Mouse (Mus musculus) forebrain, embryonic 10.5 days (tissue): ENCODE results near the gene Myo3b. TPM values are rescaled to one million over a fixed set of nuclear protein-coding genes. Genes with fewer than 3 reads are reported as not detected.

Source experiments
- DNase-seq: peaks from one replicate; pipeline ENCODE4 v3.0.0-alpha.2; 2017; ENCODE audit warnings: low spot score; ENCODE audit errors: extremely low spot score
- H3K27ac ChIP-seq: fragments of 300-500 bp; sonication (generic); 2 replicates; pipeline ENCODE4 v1.5.1; 2016; ENCODE audit warnings: mild to moderate bottlenecking
- H3K27me3 ChIP-seq: fragments of 300-500 bp; sonication (generic); 2 replicates; pipeline ENCODE4 v1.6.1; 2016; ENCODE audit warnings: mild to moderate bottlenecking; ENCODE audit not compliant: poor library complexity, severe bottlenecking
- H3K36me3 ChIP-seq: fragments of 300-500 bp; sonication (generic); replicated peaks from 2 replicates; pipeline ENCODE4 v1.6.1; 2016; ENCODE audit warnings: mild to moderate bottlenecking, moderate library complexity
- H3K4me1 ChIP-seq: fragments of 300-500 bp; sonication (generic); 2 replicates; pipeline ENCODE4 v1.6.1; 2016
- H3K4me3 ChIP-seq: fragments of 300-500 bp; sonication (generic); 2 replicates; pipeline ENCODE4 v1.5.1; 2016; ENCODE audit warnings: mild to moderate bottlenecking, moderate library complexity
- H3K9me3 ChIP-seq: fragments of 300-500 bp; sonication (generic); 2 replicates; pipeline ENCODE4 v1.6.1; 2016; ENCODE audit warnings: mild to moderate bottlenecking, moderate library complexity
- WGBS: fragments of 180-500 bp; shearing (Covaris S2); methylation state at CpG from one replicate; pipeline ENCODE4 v1.1.7; 2016; 5-methylcytosine and 5-hydroxymethylcytosine counted together
- polyA plus RNA-seq: library from polyadenylated mRNA; unstranded; fragments of >200 nt; fragmentation: Nextera tagmentation; extraction: Ambion mirVana; gene quantifications from 2 replicates; pipeline ENCODE4 v1.2.1, GENCODE M21; 2016

Gene Myo3b
- polyA plus RNA-seq, 1 experiment from 2014 or later: not detected

DNA sequence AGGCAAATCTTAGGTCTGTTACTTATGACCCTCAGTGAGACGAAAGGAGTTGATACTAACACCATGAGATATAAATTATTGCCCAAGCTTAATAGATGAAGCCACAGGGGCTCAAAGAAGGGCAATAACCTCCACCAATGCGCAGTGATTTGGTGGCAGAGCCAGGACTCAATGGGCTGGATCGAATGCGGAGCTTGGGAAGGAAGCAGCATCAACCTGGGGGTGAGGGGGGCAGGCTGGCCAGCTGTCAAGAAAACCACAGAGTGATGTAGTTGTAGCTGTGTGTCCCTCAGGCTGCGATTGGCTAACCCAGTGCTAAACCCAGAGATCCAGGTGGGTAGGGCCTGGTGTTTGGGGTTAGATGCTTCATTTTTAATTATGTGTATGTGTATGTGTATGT is 4.0 kb upstream of the Myo3b start:
- H3K36me3 ChIP-seq: no peaks in the 10 kb centered on the region
- no peak for DNase-seq
- no peak overlapping the region for H3K4me3 ChIP-seq
- peaks cover 6% of the 10 kb centered on the region for H3K9me3 ChIP-seq
- H3K27me3 ChIP-seq: peaks cover 17% of the 10 kb centered on the region
- WGBS: 58% methylated on average over 5 of the region's 5 CpGs
- H3K4me1 ChIP-seq: peaks cover 25% of the 10 kb centered on the region
- no peak overlapping the region for H3K27ac ChIP-seq

DNA sequence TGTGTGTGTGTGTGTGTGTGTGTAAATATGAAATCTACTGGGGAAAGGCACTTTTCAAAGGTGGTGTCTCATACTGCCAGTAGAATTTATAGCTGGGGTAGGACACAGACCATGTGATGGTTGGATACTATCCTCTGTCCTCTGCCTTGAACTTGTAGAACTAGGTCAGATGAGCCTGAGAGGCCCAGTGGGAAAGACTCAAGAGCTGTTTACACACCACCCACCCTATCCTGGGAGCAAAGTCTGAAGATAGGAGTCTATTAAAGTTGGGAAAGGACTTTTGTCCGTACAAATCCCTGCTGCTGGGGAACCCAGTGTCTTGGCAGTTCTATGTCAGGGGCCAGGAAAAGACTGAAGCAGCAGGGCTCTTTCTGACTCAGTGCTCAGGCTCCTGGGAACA is 3.6 kb upstream of the Myo3b start:
- no peak overlapping the region for H3K27ac ChIP-seq
- H3K4me1 ChIP-seq: peaks cover 25% of the 10 kb centered on the region
- no peak overlapping the region for H3K4me3 ChIP-seq
- H3K27me3 ChIP-seq: peaks cover 17% of the 10 kb centered on the region
- H3K36me3 ChIP-seq: no peaks in the 10 kb centered on the region
- peaks cover 2% of the 10 kb centered on the region for H3K9me3 ChIP-seq
- WGBS: 45% methylated on average over 1 of the region's 1 CpGs
- no peak for DNase-seq

DNA sequence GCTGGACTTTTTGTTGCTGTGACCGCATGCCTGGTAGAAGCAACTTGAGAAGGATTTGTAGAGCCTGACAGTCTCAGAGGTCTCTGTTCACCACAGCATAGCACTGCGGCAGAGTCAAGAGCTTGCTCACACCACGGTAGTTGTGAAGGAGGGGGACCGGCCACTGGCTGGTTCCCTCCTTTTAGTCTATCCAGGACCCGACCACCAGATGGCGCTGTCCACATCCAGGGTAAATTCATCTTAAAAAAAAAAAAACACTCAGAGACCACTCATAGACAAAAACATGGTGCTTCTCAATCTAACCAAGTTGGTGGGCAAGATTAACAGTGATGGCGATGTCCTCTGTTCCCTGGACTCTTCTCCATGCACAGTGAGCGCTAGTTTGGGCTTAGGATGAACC is 1.7 kb upstream of the Myo3b start:
- H3K4me1 ChIP-seq: peaks cover 25% of the 10 kb centered on the region
- WGBS: 76% methylated on average over 8 of the region's 8 CpGs
- no peaks in the 10 kb centered on the region for H3K36me3 ChIP-seq
- no peak overlapping the region for H3K4me3 ChIP-seq
- no peak for DNase-seq
- H3K27ac ChIP-seq: no peak overlapping the region
- H3K27me3 ChIP-seq: peaks cover 17% of the 10 kb centered on the region
- no peaks in the 10 kb centered on the region for H3K9me3 ChIP-seq

DNA sequence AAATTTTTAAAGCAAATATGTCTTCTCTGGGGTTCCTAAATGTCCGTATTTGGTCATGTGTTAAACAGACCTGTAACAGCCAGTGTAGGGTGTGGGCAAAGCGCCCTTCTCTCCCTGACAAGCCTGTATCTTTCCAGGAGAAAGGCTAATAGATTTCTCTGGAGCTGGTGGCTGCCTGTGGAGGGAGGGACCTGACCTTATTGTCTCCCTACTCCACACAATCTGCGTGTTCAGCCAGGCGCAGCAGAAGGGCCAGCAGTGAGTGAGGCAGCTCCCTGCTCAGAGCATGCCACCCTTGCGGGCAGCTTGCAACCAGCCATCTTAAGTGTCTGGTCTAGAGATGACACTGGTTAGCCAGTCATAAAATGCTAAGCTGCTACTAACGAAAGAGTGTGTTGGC is 5.5 kb downstream of the Myo3b start:
- Histone ChIP-seq H3K4me1 (peaks cover 7% of the 10 kb centered on the region), H3K4me3 (no peak overlapping the region), H3K27me3 (no peaks in the 10 kb centered on the region), H3K36me3 (no peaks in the 10 kb centered on the region), H3K9me3 (no peaks in the 10 kb centered on the region), H3K27ac (no peak overlapping the region)
- no peak for DNase-seq
- WGBS: 38% methylated on average over 6 of the region's 6 CpGs

DNA sequence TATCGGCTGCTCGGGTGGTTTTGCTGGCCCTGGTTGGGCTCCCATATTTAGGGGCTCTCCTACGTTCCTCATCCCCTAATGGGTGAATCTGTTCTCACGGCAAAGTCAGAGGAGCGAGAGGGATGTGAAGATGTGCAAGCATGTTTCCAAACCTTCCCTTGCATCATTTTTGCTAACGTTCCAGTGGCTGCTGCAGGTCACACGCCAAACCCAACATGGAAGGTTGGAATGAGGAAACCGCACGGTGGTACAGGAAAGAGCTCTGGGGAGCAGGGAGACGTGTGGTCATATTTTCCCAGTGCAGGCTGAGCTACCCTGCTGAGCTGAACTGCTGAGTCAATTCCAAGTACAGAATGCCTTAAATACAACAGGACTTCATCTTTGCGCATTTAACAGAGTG is 8.9 kb downstream of the Myo3b start:
- no peaks in the 10 kb centered on the region for H3K36me3 ChIP-seq
- H3K4me3 ChIP-seq: no peak overlapping the region
- no peaks in the 10 kb centered on the region for H3K27me3 ChIP-seq
- WGBS: 92% methylated on average over 11 of the region's 11 CpGs
- DNase-seq: no peak
- no peak overlapping the region for H3K27ac ChIP-seq
- H3K9me3 ChIP-seq: no peaks in the 10 kb centered on the region
- peaks cover 7% of the 10 kb centered on the region for H3K4me1 ChIP-seq

DNA sequence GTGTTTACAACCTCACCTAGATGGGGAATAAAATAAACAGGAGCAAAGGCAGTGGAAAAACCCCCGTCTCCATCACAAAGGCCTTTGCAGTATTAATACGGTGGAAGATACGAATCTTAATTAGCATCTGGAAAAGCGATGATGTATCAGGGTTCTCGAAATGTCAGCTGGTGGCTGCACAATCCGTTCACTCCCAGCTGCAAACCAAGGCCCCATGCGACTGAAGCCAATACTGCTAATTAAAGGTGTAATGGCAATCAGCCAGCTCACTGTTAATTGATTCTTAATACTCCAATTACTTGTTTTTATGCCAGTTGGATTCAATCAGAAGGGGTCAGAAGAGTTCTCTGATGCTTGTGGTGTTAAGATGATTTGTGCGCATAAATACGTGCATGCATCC is 14.9 kb downstream of the Myo3b start:
- no peak for DNase-seq
- Histone ChIP-seq H3K9me3 (no peaks in the 10 kb centered on the region), H3K36me3 (no peaks in the 10 kb centered on the region), H3K4me3 (no peak overlapping the region), H3K27me3 (no peaks in the 10 kb centered on the region), H3K27ac (no peak overlapping the region), H3K4me1 (peaks cover 17% of the 10 kb centered on the region)
- 84% methylated on average over 9 of the region's 9 CpGs for WGBS

DNA sequence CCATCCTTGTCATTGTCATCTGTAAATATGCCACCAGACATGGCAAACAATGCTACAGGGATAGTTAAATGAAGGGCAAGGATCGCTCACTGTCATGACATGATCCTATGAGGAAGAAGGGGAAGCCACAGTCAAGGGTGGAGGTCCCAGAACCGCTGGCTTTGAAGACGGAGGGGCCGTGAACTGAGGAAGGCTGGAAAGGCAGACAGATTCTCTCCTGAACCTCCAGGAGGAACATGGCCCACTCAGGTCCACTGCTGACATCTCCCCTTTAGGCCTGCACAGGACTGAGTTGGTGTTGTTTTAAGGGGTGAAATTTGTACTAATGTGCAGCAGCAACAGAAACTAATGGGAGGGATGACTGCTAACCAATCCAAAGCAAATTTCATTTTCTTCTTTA is 19.3 kb downstream of the Myo3b start:
- H3K9me3 ChIP-seq: no peaks in the 10 kb centered on the region
- H3K4me3 ChIP-seq: no peak overlapping the region
- 90% methylated on average over 4 of the region's 4 CpGs for WGBS
- H3K36me3 ChIP-seq: no peaks in the 10 kb centered on the region
- peaks cover 28% of the 10 kb centered on the region for H3K4me1 ChIP-seq
- H3K27me3 ChIP-seq: no peaks in the 10 kb centered on the region
- no peak overlapping the region for H3K27ac ChIP-seq
- DNase-seq: no peak

DNA sequence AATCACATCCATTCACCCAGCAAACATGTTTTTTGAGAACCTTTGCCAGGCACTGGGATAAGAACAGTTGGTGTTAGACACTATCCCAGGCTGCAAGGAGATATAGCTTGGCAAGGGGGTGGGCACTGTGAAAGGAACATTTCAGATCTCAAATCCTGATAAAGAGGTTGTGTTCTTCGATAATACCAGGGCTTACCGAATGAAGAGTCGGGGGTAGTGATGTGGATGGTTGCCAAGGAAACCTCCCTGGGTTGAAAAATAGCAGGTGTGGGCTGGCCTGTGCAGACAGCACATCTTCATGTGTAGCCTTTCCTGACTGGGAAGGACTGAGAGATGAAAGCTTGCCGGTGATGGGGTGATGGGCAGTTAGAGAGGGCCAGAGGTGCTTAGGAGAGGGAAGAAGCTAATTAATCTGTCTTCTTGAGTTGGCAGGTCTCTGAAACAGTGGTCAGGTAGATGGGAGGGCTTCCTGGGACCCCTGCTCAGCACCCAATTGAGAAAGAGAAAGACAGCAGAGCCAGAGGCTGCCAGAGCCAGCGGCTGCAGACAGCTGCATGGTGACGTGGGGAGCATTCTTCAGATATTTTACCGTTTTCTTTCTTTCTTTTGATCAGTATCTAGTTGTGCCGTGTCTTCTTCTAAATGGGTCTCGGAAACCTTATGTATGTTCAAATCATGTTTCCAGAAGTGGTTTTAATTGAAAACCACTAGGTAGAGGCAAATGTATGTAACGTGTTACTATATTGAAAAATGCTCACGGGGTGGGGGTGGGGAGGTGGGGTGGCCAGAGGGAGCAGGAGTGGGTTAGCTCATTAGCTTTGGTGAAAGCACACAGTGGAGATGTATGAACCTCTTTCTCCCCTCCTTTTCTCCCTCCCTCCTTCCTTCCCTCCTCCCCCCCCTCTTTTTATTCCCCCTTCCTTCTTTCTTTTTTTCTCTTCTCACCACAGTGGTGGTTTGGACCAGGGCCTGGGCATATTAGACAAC is 21.7 kb downstream of the Myo3b start:
- Histone ChIP-seq H3K27me3 (0 out of 2 replicates have a peak, but pooled peaks cover 5% of the 10 kb centered on the region), H3K9me3 (no peaks in the 10 kb centered on the region), H3K36me3 (no peaks in the 10 kb centered on the region), H3K27ac (no peak overlapping the region), H3K4me1 (peaks cover 20% of the 10 kb centered on the region), H3K4me3 (no peak overlapping the region)
- DNase-seq: no peak
- WGBS: 74% methylated on average over 11 of the region's 11 CpGs

DNA sequence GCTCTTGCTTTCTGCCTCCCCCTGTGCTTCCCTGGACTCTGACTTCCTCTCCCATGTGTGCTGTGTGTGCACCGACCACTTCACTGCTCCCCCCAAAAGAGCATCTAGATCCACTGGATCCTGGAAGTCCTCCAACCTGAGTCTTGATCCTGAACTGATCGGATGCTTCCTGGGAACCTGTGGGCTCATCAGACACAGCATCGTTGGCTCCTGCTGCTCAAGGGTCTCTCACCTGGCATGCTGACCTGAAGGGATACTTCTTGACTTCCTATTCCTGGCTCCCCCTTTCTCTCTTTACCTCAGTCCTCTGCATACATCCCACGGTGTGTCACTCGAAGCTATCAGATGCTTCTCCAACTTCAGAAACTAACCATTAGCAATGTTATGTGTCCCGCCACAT is 26.2 kb downstream of the Myo3b start:
- 83% methylated on average over 6 of the region's 6 CpGs for WGBS
- Histone ChIP-seq H3K4me3 (no peak overlapping the region), H3K4me1 (peaks cover 34% of the 10 kb centered on the region), H3K9me3 (no peaks in the 10 kb centered on the region), H3K27ac (no peak overlapping the region), H3K27me3 (0 out of 2 replicates have a peak, but pooled peaks cover 5% of the 10 kb centered on the region), H3K36me3 (no peaks in the 10 kb centered on the region)
- DNase-seq: no peak

DNA sequence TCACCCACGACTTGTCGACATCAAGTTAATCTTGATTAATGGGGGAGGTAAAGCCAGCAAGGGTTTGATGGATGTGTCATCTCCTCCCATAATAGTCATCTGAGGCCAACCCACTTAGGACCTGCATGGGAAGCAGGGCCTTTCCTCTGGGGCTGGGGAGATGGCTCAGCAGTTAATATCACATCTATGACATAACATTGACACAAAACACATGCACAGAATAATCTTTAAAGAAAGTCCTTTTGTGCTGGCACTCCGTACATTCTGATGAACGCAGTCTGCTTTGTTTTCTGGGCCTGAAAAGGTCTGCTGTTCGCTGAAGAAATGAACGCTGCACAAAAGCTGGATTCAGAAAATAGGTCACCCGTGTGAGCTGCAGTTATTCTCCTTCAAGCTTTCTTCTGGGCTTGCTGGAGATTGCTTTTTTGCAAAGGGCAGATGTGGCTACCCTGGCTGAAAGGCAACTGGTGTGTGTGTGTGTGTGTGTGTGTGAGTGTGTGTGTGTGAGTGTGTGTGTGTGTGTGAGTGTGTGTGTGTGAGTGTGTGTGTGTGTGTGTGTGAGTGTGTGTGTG is 26.9 kb downstream of the Myo3b start:
- DNase-seq: no peak
- Histone ChIP-seq H3K27me3 (0 out of 2 replicates have a peak, but pooled peaks cover 5% of the 10 kb centered on the region), H3K4me3 (no peak overlapping the region), H3K9me3 (no peaks in the 10 kb centered on the region), H3K4me1 (peaks cover 27% of the 10 kb centered on the region), H3K27ac (peak overlapping the region; percentile 30; the same call in 1 of the 2 replicates), H3K36me3 (no peaks in the 10 kb centered on the region)
- WGBS: 61% methylated on average over 7 of the region's 7 CpGs

DNA sequence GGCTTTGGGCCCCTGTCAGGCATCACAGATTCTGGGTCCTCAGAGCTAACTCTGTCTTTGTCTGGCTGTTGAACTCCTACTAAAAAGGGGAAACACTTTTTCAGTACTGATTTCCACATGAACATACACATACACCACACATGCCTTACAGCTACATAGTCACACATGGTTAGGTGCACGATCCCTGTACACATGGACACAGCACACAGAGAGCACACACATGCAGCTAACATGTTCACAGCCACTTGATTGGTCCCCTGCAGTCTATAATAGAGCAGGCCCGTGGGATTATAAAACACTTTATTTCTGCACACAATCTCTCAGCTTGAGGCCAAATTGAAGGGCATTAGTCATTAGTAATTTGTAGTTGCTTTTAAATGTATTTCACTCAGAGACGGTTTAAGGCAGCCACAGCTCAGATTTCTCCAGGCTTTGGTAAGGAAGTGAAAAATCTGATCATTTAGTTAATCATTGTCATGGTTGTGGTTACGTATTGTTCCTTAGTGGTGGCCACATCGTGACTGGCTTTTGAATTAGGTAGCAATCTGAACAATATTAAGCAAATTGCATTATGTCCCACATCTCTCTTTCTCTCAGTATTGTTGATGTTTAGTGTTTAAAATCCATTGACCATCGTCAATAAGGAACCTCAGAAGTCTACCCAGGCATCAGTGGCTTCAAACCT is 27.6 kb downstream of the Myo3b start:
- H3K4me1 ChIP-seq: peaks cover 23% of the 10 kb centered on the region
- H3K36me3 ChIP-seq: no peaks in the 10 kb centered on the region
- 0 out of 2 replicates have a peak, but pooled peaks cover 5% of the 10 kb centered on the region for H3K27me3 ChIP-seq
- H3K27ac ChIP-seq: peak overlapping the region; percentile 30; the same call in 1 of the 2 replicates
- WGBS: 73% methylated on average over 6 of the region's 6 CpGs
- no peak for DNase-seq
- no peak overlapping the region for H3K4me3 ChIP-seq
- no peaks in the 10 kb centered on the region for H3K9me3 ChIP-seq

DNA sequence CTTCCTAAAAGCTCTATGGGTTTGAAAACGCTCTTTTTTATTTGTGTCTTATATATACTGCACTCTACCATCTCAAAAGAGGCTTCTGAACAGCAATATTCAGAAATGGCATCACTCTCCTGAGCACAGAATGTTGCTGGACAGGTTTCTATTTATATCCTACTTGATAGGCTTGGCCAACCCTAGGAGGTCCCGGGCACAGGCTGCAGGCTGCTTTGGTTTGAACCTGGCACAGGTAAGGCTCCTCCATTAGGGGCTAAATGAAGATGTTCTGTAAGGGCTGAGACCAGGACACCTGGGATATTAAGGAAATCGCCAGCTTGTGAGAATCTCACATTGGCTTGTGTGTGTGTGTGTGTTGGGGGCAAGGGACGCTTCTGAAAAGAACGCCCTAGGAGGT is 30.9 kb downstream of the Myo3b start:
- H3K36me3 ChIP-seq: no peaks in the 10 kb centered on the region
- 86% methylated on average over 5 of the region's 5 CpGs for WGBS
- 0 out of 2 replicates have a peak, but pooled peaks cover 5% of the 10 kb centered on the region for H3K27me3 ChIP-seq
- no peak for DNase-seq
- no peak overlapping the region for H3K4me3 ChIP-seq
- H3K9me3 ChIP-seq: no peaks in the 10 kb centered on the region
- peaks cover 22% of the 10 kb centered on the region for H3K4me1 ChIP-seq
- H3K27ac ChIP-seq: no peak overlapping the region
